Mouse (Mus musculus): ENCODE data around the gene Kcnn3.

The Kcnn3 gene

DNA sequence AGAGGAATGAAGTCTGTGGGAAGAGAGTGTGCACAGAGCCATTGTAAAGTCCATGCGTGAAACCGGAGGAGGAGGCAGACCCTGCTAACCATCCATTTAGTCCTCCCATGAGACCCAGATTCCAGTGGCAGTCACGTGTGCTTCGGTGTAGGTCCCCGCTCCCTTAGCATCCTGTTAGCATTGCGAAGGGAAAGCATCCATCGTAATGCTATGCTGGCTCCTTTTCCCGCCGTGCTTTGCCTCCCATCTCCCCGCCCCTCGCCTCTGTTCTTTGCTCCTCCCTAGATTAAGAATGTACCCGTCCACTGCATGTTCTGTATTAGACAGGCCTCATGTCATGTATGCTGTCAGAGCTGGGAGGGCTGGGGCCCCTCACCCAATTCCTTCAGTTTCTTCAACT lies 144.8 kb downstream of the Kcnn3 start:
- no peak for DNase-seq (ENCODE audit: low spot score in 2 of 2)

DNA sequence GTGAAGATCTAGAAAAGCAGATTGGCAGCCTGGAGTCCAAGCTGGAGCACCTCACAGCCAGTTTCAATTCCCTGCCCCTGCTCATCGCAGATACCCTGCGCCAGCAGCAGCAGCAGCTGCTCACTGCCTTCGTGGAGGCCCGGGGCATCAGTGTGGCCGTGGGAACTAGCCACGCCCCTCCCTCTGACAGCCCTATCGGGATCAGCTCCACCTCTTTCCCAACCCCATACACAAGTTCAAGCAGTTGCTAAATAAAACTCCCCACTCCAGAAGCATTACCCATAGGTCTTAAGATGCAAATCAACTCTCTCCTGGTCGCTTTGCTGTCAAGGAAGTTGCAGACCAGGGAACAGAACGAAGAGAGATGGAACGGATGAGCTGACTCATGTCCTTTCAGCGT lies 147.2 kb downstream of the Kcnn3 start:
- DNase-seq (ENCODE audit: low spot score in 2 of 2): no peak

GRCm38 (mm10) chr3:89671334-89671733 lies 151.4 kb downstream of the Kcnn3 start:
- DNase-seq (ENCODE audit: low spot score in 2 of 2): no peak

- no peak for DNase-seq (ENCODE audit: low spot score in 2 of 2)
These were observed 152.8 kb downstream of the Kcnn3 start for GRCm38 (mm10) chr3:89672573-89673317.

DNA sequence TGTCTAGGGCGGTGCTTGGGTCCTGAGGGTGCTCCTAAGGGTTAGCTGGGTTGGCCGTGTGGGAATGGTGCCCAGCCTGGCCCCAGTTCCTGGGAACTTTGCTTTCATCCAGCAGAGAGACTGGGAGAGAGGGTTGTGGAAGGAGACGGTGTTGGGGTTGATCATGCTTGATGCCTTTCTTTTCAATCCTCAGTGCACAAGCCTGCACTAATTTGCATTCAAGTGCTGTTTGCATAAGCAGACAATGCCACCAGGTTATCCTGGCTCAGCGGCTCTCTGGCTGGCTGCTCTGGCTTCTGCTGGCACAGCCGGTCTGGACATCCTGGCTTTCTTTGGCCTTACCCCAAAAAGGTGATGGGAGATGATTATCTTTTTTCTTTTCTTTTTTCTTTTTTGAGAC lies 157.7 kb downstream of the Kcnn3 start:
- no peak for DNase-seq (ENCODE audit: low spot score in 2 of 2)

GRCm38 (mm10) chr3:89686031-89686430 lies 166.1 kb downstream of the Kcnn3 start:
- no peak for DNase-seq (ENCODE audit: low spot score in 2 of 2)

DNA sequence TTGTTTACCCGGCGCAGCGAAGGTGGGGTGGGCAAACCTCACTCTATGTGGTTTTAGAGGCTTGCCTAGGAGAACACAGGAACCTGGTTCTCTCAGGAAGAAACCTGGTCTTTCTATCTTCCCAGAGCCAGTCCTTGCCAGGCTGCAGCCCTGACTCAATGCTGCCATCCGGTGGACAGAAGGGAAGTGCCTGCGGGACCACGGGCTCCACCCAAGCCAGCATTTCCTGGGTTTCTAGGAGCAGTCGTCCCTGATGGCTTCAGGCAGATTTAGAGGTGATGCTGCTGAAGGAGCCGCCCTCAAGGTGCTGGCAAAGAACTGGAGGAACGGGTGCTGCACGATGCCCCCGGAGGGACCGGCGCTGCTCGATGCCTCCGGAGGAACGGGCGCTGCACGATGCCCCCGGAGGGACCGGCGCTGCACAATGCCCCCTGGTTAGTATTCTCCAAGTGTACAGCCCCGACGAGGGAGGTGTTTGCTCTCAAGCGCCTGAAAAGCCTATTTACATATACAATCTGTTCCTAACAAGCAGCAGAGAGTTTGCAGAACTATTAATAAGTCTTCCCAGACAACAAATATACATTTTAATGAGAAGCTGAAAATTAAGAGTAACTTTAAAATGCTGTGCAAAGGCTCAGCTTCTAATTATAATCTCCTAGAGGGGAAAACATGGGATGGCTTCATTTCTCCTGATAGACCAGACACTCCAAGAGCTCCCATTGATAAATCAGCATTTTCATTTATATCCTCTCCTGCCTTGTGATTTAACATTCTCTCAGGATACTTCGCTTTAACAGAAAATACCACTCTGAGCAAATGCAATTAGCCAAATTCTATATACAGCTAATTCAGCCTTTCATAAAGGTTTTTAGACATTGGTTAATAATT lies 169.0 kb downstream of the Kcnn3 start:
- peak; percentile 79 to 87 for DNase-seq (ENCODE audit: low spot score in 2 of 2)

GRCm38 (mm10) chr3:89691776-89692175 lies 171.8 kb downstream of the Kcnn3 start:
- no peak for DNase-seq (ENCODE audit: low spot score in 2 of 2)

- no peak for DNase-seq (ENCODE audit: low spot score in 2 of 2)
These were observed 176.3 kb downstream of the Kcnn3 start for GRCm38 (mm10) chr3:89696152-89696821.

- no peak for DNase-seq (ENCODE audit: low spot score in 2 of 2)
These were observed 179.0 kb downstream of the Kcnn3 start for GRCm38 (mm10) chr3:89698958-89699357.

GRCm38 (mm10) chr3:89700461-89700860 lies 180.5 kb downstream of the Kcnn3 start:
- DNase-seq (ENCODE audit: low spot score in 2 of 2): no peak

DNA sequence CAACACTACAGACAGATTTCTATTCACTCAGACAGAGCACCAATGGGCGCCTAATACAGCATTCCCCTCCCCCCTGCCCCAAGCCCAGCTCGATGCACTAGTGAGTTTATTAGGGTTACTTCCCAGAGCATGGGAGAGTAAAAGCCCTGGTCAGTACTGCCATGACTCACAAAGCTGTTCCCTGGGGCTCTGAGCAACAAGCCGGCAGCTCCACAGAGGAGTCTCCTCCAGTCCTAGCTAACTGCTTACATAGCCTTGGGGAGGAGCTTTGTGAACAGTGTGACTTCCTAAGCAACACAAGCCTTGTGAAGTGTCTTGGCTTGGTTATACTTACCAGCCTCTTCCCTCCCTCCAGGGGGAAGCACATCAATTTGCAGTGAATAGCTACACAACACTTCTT lies 183.6 kb downstream of the Kcnn3 start:
- no peak for DNase-seq (ENCODE audit: low spot score in 2 of 2)

DNA sequence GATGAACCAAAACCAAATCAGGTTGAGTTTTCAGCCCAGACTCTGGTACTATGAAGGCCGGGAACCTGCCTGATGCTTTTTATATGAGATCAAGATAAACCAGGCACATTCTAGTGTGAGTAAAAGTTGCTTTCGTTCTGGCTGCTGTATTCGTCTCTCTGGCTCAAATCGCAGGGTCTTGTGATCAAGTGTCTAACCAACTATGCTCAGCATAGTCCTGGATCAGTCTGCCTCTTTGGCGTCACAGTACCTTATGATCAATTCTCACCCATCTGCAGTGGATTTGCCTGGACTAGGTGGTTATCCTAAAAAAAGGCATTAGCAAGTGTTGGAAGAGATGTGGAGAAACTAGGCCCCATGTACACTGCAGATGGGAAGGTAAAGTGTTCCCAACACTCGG lies 184.1 kb downstream of the Kcnn3 start:
- no peak for DNase-seq (ENCODE audit: low spot score in 2 of 2)

DNA sequence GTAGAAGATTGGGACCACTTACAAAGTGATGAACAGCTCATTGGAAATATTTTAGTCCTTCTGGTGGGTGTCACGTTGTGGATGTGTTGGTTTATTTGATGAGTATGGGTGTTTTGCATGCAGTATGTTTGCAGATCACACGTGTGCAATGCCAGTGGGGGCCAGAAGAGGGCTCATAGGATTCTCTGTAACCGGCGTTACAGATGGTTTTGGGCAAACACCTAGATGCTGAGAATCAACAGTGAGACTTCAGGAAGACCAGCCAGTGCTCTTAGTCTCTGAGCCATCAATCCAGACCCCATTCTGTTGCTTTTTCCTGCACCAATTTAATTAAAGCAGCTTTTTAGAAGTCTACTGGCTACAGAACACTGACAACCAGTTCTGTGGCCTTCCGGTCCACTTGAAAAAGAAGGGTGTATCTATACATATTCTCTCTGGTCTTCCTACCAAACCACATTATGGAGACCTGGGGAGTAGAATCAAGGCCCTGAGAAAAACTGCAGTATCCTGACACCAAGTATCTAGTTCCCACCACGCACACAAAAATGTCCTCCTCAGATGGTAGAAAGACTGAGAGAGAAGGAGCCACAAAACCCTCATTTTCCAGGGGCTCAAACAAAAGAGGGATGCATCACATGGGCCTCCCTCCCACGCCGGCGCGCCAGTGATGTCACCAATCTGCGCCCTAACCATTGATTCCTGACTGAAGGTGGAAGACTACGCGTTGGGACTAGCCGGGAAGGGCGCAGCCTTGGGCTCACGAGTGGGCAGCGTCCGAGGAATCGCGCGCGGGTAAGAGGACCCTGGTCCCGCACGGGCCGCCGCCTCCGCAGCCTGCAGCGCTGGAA lies 194.6 kb downstream of the Kcnn3 start, which contains the start of gene Adar:
Gene Adar (plus strand): TSS at position 664 of the 848 bp plus-strand sequence.
- peak; percentile 45 to 66 for DNase-seq (ENCODE audit: low spot score in 2 of 2)

GRCm38 (mm10) chr3:89715207-89715966 lies 195.4 kb downstream of the Kcnn3 start:
- DNase-seq (ENCODE audit: low spot score in 2 of 2): peak in 1 of 2 experiments; percentile 55

DNA sequence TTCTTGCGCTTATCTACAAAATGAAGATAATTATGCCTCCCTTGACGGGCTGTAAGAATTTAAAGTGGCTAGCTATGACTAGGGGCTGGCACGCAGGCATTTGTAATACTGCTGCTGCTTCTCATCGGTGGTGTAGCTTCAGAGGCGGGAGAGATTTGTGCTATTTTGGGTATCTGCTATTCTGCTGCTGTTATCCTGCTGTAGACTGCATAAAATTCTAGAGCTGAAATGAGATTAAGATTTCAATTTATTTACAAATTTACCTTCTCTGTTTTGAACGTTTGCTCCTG lies 195.9 kb downstream of the Kcnn3 start:
- DNase-seq (ENCODE audit: low spot score in 2 of 2): no peak

DNA sequence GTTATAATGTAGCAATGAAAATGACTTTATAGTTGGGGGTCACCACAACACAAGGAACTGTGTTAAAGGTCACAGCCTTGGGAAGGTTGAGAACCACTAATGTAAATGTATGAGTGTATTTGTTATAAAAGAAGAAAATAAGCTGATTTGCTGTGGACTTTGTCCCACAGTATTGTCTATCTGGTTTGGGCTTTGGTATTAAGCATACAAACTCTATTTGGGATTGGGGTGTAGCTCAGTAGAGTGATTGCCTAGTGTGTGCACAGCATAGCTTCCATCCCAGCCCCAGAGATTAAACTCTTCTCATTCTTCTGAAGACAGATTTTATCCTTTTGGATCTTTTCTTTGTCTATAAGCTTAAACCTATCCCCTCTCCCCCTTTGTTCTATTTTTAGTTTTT lies 202.1 kb downstream of the Kcnn3 start:
- DNase-seq (ENCODE audit: low spot score in 2 of 2): no peak

- no peak for DNase-seq (ENCODE audit: low spot score in 2 of 2)
These were observed 203.6 kb downstream of the Kcnn3 start for GRCm38 (mm10) chr3:89723400-89724084.

Data from urinary bladder, adult 18-20 months (tissue).